Mouse (Mus musculus) Muller cell, postnatal 12 days (primary cell): ENCODE data around the gene Gm14403.
"Not testable (repeated sequence)": the region's sequence is repeated elsewhere in the genome, so short reads cannot be mapped to it uniquely, and the experiment has no call there.

Experiments
- DNase-seq: peaks from one replicate; pipeline ENCODE4 v3.0.0-alpha.2; 2015; ENCODE audit errors: inconsistent ontology term

Gene Gm14403

DNA sequence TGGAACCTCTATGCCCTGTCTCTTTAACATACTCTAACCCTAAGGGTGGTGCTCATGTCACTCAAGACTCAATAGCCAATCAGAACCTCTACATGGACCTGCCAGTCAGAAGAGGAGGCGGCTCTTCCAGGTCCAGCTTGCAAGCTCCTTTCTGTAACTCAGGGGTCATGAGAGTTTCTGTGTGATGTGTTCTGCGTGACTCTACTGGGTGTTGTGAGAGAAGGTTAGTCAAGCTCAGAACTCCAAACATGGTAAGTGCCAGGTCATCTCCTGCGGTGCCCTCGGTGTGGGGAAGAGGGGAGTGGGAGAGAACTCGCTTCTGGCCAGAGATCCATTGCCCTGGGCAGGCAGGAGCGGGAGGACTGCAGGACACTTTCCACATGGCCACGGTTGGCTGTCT lies at the start of gene Gm14403:
Gene Gm14403 (plus strand): TSS at position 149 of the 400 bp plus-strand sequence.
- peak; percentile 48 for DNase-seq

DNA sequence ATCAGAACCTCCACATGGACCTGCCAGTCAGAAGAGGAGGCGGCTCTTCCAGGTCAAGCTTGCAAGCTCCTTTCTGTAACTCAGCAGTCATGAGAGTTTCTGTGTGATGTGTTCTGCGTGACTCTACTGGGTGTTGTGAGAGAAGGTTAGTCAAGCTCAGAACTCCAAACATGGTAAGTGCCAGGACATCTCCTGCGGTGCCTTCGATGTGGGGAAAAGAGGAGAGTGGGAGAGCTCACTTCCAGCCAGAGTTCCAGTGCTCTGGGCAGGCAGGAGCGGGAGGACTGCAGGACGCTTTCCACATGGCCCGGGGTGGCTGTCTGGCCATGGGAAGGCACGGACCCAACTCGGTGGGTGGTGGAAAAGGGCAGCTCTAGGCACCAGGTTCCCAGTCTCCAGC lies 33.3 kb upstream of the Gm14403 start, which contains the start of gene Zfp970:
Gene Zfp970 (plus strand): TSS at position 58 of the 400 bp plus-strand sequence.
- DNase-seq: peak; percentile 4

DNA sequence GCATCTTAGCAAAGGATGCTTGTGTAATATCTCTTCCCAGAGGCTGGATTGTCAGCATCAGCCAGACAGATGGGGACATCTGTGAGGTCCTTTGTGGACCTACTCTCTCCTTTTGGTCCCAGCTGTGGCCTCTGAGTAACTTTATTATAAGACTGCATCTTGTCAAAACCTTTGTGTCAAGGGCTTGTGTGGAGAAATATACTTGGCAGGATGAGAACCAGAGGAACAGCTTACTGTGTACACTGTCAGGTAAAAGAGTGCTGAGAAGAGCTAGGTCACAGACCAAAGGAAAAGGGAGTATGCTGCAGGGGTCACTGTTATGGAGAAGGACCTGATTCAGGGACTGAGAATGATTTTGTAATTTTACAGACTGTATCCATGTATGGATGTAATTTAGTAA lies 29.8 kb upstream of the Gm14403 start:
- DNase-seq: not testable (repeated sequence)

DNA sequence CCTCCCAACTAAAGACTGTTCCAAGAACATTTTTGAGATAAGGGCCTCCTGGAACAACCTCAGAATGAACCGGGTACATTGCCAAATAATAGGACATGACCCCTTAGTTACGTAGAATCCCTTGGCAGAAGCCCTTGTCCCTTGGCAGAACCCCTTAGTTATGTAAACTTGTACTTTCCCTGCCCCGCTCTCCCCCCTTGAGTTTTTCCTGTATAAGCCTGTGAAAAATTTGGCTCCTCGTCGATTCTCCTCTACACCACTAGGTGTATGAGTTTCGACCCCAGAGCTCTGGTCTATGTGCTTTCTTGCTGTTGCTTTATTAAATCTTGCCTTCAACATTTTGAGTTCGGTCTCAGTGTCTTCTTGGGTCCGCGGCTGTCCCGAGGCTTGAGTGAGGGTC lies 25.8 kb upstream of the Gm14403 start:
- not testable (repeated sequence) for DNase-seq

DNA sequence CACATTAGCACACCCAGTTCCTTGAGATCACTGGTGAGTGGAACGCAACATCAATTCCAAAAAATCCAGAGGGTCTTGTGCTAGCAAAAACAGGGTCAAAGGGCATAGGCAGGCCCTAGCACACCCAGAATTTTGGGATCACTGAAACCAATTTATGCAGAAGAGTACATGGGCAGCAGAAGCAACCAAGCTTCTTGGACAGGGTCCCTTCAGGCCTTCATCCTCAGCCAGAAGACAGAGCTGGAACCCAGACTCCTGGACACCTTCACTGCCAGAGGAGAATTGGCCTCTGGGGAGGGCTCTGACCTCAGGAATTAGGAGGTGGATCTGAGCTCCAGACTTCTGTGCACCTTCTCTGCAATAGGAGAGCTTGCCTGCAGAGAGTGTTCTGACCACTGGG lies 16.0 kb upstream of the Gm14403 start:
- not testable (repeated sequence) for DNase-seq

DNA sequence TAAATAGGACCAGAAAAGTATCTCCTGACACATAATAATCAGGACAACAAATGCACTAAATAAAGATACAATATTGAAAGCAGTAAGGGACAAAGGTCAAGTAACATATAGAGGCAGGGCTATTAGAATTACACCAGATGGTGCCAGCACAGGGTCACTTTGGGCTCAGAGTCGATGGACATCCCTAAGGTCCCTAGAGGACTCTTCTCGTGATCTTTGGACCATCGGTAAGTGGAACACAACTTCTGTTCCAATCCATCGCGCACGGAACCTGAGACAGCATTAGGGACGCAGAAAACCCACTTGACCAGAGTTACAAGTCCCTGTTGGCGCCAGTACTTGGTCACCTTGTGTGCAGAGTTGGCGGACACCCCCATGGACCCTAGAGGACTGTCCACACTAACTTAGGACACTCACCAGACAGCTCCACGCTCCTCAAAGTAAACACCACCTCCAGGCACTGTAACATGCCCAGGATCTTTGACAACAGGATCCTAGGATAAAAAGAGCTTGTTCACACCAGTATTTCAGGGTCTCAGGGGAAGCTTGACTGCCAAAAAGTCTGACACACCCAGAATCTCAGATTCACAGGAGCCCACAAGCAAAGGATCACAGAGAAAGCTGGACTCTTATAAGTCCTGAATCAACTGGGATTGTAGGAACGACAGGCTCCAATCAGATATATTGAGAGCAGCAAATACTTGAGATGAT lies 14.6 kb upstream of the Gm14403 start:
- DNase-seq: not testable (repeated sequence)

DNA sequence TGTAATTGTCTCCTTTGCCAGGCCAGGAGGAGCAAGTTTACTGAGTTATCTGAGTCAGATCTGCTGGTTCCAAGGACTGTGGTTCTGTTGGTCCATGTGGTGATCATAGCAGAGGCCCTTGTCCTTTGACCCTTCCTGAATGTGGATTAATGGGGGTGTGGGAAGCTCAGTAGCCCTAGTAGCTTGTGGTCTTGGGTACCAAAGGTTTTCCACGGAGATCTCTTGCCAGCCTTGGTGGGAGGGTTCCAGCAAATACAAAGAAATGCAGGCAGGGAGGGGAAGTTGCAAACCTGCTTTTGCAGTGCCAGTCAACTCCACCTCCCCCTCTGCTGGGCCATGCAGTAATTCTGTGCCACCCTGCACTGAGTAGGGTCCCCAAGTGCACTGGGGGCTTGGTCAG lies 1.2 kb downstream of the Gm14403 start:
- not testable (repeated sequence) for DNase-seq

DNA sequence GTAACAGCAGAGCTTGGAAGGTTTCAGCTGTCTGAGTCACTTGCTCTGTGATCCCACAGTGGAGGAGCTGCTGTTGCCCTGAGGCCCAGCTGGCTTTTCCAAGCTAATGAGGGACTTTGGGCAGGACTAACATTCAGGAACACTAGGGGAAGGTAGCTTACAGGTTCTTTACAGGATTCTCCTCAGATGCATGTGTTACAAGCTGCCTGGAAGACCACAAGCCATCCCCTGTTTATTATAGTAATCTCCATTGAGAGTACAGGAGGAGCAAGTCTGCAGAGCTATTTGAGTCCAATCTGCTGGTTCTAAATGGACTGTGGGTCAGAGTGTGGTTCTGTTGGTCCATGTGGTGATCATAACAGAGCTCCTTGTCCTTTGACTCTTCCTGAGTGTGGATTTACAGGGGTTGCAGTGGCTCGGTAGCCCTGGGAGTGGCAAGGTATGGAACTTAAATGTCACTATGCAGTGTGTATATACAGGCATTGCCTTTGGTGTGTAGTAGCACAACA lies 7.2 kb downstream of the Gm14403 start:
- DNase-seq: not testable (repeated sequence)

DNA sequence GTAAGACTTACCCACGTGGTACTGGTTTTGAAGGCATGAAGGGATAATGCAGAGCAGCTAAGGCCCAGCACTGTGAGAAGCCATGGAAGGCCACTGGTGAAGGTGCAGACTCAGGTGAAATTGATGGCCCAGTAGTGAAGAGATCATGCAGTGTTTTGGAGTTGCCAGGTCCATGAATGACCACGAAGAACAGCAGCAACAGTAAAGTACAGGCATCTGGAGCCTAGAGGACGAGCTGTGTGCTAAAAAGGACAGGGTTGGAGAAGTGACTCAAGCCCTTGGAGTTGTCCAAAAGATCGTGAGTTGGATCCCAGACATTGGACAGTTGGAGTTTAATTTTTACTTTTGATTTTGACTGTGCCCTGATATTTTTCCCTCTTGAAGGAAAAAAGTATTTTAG lies 13.4 kb downstream of the Gm14403 start:
- not testable (repeated sequence) for DNase-seq

DNA sequence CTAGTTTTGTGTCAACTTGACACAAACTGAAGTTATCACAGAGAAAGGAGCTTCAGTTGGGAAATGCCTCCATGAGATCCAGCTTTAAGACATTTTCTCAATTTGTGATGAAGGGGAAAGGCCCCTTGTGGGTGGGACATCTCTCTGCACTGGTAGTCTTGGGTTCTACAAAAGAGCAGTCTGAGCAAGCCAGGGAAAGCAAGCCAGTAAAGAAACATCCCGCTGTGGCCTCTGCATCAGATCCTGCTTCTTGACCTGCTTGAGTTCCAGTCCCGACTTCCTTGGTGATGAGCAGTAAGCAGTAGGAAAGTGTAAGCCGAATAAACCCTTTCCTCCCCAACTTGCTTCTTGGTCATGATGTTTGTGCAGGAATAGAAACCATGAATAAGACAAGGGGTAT lies 14.0 kb downstream of the Gm14403 start:
- DNase-seq: not testable (repeated sequence)

DNA sequence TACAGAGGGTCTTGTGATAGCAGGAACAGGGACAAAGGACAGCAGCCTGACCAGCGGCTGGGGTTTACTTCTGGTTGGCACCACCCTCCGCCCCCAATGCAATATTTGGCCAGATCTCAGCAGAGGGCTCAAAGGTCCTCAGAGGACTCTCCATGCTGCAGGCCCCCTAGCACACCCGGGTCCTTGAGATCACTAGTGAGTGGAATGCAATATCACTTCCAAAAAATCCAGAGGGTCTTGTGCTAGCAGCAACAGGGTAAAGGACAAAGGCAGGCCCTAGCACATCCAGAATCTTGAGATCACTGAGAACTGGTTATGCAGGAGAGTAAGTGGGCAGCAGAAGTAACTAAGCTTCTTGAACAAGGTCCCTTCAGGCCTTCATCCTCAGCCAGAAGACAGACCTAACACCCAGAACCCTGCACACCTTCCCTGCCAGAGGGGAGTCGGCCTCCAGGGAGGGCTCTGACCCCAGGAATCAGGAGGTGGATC lies 16.0 kb downstream of the Gm14403 start:
- not testable (repeated sequence) for DNase-seq

DNA sequence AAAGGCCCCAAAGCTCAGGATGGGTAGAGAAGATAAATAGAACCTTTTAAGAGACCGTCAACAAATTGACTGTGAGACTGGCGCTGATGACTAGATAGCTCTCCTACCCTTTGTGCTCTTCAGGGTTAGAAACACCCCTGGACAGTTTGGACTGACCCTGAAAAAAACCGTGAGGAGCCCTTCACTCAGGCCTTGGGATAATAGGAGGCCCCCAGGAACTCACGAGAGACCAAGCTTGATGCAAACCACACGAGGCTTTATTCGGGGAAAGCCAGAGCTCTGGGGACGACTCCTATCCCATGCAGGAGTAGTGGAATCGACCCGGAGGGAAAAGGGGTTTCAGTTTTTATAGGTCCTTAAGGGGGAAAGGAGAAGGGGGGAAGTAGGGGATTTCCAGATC lies 19.7 kb downstream of the Gm14403 start:
- DNase-seq: not testable (repeated sequence)

DNA sequence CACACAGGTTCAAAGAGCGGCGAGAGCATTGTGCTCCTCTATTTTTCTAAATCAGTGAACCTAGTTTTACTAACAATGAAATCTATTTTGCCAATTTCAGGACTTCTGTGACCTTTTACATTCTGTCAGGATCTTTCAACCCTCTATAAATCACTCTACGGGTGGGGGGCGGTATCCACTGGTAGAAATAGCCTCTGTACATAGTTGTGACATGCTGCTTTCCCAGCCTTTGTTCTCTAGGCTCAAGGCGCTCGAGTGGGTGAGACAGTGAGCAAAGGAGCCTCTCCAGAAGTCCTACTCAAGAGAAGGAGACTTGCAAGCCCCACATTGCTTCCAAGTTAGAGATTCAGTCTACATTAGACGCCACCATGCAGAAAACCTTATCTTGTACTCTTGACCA lies 20.3 kb downstream of the Gm14403 start:
- not testable (repeated sequence) for DNase-seq

DNA sequence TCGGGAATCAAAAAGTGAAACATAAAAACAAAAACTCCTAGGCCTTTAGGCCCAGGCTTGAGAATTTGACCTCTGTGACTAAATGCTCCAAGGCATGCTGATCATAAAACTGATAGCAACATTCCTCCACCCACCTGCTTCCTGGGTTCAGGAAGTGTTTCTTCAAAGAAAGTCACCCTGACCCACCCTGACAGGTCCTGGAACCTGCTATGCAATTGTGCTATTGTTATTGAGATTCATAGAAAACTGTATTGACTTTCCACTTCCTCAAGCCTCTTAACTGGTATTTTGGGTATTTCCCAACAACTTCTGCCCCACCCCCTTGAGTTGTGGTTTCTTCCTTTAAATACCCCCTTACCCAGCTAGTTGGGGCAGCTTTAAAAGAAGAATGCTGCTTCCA lies 20.9 kb downstream of the Gm14403 start:
- DNase-seq: not testable (repeated sequence)

DNA sequence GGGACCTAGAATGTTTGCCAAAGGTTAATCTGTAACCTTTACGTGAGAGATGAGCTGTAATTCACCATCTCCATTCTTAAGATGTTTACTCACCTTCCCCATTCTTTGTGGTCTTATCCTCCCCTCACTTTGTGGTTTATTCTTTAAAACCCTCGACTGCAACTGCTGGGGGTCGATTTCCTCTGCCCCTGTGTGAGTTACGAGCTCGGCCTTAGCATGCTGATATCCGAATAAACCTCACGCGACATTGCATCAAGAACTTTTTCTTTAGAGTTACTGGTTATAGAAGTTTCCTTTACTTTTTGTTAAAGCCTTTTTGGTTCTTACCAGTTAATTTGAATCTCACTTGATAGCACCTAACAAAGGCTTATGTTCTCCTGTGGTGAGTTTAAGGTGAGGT lies 22.0 kb downstream of the Gm14403 start:
- no peak for DNase-seq

DNA sequence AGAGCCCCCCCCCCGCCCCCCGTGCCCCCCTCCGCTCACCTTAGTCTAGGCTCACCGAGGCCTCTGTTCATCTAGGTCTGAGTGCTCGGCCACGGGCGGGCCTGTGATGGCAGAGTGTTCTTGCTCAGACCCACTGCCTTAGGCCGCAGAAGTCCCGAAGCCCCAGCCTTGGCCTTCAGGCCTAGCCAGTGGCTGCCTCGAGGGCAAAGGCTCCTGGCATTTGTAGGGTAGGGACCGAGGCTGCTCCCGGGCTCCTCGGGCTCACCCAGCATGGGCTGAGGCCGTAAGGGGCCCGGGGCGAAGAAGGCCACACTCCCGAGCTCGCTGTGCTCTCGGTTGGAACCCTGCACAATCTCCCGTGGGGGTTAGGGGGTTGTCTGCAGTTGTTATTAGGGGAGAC lies 25.0 kb downstream of the Gm14403 start:
- DNase-seq: no peak

DNA sequence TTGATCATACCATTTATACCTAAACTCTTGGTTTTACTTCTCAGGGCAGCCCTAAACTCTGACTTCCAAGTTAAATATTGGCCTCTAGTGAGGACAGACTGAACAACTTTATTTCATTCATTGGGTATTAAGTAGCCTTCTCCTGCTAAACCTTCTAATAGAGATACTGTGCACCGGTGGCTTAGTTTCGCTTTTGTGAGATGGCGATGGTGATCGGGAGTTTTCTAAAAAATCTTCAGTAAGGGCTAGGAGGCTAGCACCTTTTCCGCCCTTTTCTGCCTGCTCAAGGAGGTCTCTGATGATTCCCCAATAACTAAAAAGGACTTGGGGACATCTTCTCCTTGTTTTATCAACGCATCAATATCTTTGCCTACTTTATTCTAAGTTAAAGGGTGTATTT lies 25.7 kb downstream of the Gm14403 start:
- not testable (repeated sequence) for DNase-seq

DNA sequence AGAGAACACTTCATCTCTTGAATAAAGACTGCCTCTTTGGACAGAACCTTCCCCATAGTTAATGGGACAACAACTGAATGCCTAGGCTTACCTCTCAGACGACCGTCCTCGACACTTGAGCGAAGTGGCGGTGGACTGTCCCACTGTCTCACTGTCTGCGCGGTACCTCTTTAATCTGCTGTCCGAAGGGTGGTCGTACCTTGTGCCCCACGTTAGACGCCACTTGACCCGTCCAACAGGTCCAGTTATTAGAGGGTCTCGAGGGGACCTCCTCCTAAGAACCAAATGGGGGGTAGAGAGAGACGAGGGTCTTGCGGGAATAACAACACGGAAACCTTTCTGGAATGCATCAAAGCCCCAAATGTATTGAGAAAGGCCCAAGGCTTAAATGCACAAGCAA lies 26.2 kb downstream of the Gm14403 start:
- DNase-seq: not testable (repeated sequence)

DNA sequence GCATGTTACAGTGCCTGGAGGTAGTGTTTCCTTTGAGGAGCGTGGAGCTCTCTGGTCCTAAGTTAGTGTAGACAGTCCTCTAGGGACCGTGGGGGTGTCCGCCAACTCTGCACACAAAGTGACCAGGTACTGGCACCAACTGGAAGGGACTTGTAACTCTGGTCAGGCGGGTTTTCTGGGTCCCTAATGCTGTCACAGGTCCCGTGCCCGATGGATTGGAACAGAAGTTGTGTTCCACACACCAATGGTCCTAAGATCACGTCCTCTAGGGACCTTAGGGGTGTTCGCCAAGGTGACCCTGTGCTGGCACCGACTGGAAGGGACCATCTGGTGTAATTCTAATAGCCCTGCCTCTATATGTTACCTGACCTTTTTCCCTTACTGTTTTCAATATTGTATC lies 37.9 kb downstream of the Gm14403 start:
- DNase-seq: no peak

DNA sequence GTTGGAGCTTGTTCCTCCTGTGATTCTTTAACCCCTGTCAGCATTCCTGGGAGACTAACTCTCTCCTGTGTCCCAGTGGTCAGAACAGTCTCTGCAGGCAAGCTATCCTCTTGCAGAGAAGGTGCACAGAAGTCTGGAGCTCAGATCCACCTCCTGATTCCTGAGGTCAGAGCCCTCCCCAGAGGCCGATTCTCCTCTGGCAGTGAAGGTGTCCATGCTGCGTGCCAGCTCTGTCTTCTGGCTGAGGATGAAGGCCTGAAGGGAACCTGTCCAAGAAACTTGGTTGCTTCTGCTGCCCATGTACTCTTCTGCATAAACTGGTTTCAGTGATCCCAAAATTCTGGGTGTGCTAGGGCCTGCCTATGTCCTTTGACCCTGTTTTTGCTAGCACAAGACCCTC lies 39.1 kb downstream of the Gm14403 start:
- not testable (repeated sequence) for DNase-seq

DNA sequence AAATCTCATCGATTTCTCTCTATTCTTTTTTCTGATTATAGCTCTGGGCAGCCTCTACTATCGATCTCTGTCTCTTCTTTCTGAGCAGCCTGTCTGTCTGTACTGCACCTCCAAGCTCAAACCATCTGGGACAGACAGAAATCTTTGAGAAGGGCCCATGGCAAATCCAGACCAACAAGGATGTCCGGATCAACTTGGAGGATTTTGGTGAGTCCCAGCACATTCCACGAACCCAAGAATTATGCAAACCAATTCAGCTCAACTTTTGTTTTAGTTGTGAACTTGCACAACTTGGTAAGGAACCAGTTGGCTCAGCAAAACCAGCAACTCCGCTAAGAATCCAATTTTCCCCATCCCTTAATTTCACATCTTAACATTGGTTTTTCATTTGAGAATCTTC lies 39.7 kb downstream of the Gm14403 start:
- not testable (repeated sequence) for DNase-seq

DNA sequence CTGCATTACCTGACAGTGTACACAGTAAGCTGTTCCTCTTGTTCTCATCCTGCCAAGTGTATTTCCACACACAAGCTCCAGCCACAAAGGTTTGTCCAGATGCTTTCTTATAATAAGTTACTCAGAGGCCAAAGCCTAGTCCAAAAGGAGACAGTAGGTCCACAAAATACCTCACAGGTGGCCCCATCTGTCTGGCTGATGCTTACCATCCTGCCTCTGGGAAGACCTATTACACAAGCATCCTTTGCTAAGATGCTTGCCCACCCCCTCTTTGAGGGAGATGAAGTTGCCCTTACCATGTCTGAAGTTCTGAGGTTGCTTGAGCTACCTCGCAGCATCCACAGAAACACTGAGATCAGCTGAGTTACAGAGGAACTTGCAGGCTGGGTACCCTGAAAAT lies 57.2 kb downstream of the Gm14403 start:
- not testable (repeated sequence) for DNase-seq
